Mouse (Mus musculus): ENCODE results near the gene Pam16.

The Pam16 gene

DNA sequence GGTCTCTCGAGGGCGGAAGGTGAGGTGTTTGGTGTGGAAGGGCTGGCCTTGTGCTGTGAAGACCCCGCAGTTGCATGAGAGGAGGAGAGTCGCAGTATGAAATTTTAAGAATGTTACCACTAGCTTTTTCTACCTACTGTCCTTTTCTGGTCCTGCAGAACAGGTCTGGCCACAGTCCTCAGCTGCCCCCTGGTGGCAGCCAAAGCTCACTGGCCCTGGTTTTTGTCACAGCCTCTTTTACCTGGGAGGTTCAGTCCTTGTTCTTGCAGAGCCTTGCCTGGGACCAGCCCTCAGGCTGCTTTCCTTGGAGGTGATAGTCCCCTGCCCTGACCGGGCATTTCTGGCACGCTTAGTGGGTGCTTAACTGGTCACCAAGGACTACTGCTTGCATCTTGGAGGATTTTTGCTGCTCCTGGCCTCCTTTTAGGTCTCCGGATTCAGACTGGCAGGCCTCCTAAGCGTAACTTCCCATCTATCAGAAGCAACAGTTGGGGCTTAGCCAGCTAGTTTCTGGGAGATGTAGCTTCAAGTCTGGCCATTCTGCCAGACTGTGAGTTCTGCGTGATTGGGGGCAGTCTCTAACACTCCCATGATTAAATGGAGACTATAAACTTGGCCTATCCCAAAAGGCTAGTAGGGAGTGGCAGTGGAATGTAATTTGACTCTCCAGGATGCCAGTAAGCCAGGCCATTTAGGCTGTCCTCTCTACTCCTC lies 16.8 kb downstream of the Pam16 start:
- DNase-seq, result peak; percentile 80 to 82

- no peak for DNase-seq
Observed at GRCm38 (mm10) chr16:4606431-4607084, 18.2 kb downstream of the Pam16 start.

DNA sequence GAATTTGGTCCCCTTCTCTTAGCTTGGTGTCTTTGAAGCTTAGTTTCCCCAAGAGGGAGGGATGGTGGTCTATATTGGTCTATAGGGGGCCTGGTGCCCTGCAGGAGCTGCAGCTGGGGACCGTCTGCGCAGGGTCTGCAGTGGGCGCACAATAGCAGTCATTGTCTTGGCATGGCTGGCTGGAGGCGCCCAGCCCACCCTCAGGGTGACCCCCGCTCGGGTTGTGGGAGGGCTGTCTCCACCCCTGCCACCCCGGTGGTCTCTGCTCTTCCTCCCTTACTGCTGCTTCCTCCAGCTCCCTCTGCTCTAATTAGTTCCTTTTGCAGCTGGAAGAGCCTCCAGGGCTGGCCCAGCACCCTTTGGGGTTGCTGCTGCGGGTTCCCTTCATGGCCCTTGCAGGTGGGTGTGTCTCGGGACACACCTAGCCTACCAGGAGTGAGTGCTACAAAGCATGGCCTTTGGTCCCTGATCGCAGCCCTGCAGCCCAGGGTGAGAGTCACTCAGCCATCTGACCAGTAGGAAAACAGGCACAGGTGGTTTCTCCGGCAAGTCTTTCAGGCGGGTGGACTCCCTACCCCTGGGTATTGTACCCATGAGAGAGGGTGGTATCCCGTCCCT lies 19.2 kb downstream of the Pam16 start:
- DNase-seq, result no peak

DNA sequence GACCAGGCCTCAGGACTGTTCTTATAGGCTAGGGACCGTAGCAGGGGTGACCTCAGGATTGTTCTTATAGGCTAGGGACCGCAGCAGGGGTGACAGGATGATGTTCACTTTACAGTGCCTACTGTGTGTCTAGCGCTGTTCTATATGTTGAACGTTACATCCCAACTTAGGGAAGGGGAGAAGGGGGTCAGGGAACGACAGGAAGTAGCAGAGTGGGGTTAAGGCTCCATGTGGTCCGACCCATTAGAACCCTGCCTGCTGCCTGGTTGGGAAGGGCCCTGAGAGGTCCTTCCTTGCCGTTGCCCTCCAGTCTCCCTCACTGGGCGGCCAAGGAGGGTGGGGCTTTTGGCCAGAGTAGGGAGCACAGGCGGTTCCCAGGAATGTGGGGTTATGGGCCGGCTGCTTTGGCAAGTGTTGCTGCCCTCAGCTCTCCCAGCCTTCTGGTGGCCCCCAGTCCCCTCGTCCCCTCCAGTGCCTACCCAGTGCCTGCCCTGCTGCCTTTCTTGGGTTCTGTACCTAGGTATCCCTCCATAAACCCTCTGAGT lies 20.4 kb downstream of the Pam16 start:
- DNase-seq, result no peak

DNA sequence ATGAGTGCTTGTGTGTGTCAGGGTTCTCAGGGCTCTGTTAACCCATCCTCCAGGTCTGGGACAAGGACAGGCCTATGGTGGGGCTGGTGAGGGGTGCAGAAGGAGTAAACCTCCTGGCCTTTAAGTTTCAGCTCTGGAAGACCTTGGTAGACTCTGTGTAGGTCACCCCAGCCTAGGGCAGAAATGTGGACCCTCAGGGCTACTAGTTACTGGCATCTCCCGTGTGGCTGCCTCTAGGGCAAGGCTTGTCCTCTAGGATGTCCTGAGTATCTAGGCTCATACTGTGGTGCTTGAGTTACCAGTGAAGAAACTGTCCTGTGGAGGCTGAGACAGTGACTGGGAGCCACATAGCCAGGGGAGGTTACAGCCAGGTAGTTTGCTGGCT lies 21.3 kb downstream of the Pam16 start:
- no peak for DNase-seq

GRCm38 (mm10) chr16:4602766-4603452 lies 21.9 kb downstream of the Pam16 start:
- DNase-seq, result no peak

- DNase-seq, result no peak
Observed at GRCm38 (mm10) chr16:4602189-4602588, 22.6 kb downstream of the Pam16 start.

- no peak for DNase-seq
Observed at GRCm38 (mm10) chr16:4600701-4601310, 24.0 kb downstream of the Pam16 start.

DNA sequence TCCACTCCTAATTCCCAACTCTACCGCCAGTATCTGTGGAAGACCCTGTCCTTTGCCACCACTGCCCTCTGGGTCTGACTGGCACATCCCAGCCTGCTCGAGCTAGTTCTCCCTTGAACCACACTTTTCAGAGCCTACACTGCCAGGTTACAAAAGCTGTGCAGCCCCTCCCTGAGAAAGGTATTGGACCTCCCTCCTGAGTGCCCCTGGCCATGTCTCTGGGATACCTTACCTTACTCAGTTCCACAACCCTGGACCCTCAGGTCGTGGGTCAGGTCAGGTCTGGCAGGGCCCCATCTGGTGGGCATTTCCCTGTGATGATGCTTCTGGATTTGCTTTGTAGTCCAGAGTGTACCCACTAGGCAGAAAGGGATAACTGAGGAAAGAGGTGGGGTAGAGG lies 25.2 kb downstream of the Pam16 start:
- no peak for DNase-seq

DNA sequence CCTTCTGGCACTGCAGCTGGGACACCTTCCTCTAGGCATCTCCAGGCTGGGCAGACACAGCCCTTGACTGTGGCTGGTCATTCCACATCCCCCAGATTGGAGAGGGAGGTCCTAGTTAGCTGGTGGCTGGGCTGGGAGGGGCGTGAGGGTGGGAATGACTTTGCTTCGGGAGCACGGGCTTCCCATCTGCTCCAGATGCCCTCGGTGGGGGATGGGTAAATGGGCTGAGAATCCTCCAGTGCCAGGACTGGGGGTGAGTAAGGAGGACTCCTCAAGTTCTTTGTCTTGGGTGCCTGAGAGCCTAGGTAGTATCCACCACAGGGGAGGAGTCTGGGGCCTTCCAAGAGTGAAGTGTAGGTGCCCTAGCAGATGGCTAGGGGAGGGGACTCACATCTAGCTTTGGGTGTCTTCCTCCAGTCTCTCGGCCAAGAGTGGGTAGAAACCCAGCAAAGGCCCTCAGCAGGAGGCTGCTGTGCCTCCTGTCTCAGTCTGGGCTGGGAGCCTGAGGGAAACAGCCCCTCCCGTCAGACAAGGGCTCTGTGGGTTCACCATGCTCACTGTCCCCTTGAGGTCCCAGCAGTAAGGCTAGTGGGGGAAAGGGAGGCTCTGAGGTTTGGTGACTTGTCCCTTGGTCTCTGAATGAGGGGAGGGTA lies 25.8 kb downstream of the Pam16 start:
- no peak for DNase-seq

DNA sequence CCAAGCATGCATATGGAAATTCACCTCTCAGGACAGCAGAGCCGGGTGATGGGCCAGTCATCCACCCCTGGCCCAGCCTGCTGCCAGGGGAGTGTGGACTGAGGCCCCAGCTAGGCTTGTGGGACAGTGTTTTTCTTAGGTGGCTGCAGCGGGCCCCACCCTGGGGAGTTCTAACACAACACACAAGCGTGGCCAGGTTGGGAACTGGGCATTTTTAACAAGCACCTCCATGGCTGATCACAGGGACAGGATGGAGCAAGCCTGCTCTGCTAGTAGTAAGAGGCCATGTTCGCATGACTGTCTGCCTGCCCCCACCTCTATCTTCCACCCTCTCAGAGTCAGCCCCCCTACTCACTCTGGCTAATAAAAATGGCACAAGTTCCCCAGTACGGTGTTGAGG lies 26.7 kb downstream of the Pam16 start:
- DNase-seq, result no peak

GRCm38 (mm10) chr16:4597296-4597695 lies 27.5 kb downstream of the Pam16 start:
- no peak for DNase-seq

DNA sequence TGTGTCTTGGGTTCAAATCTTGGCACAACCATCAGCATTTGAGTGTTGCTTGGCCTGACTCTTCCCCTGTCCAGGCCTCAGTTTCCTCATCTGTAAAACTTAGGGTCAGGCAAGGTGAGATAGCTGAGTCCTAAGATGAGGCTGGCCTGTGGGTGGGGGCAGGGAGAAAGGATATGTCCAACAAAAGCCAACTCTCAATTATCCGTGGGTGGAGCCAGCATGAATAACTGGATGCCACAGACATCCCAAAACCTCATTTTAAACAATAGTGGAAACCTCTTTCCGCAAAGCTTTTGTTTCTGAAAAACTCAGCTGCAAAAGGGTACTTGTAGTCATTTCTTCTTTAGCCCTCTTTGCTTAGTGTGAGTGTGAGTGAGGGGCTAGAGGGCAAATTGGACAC lies 28.0 kb downstream of the Pam16 start:
- DNase-seq, result no peak

- DNase-seq, result no peak
Observed at GRCm38 (mm10) chr16:4596141-4596728, 28.6 kb downstream of the Pam16 start.

GRCm38 (mm10) chr16:4595527-4595963 lies 29.2 kb downstream of the Pam16 start:
- DNase-seq, result peak in 1 of 2 experiments; percentile 27

DNA sequence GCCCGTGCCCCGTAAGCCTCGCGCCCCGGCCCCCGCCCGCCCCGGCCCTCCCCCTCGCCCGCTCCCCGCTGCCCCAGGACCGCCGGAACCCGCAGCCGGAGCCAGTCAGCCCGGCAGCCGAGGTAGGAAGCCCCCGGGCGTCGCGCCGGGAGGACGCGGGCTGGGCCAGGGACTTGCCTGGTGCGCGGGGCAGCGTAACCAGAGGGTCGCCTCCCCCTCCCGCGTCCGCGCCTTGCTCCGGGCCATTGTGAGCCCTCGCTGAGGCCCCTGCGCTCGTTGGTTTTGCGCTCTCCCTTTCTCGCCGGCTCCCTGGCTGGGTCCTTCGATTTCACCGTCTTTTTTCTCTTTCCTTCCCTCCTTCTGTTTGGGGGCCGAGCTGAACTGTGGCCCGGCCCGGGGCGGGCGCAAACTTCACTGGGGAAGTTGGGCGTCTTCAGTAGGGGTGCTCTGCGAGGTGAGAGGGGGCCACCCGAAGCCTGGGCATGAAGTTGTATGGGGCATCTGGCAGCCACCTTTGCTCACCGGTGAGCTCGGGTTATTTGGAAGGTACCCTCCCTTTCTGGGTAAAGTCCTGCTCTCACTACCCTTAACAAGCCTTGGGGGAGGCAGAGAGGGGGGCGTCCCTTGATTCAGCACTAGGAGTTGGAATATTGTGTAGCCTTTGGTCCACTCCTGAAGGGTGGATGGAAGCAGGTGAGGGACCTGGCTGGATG lies 29.8 kb downstream of the Pam16 start:
- DNase-seq, result peak in 1 of 2 experiments; percentile 49

GRCm38 (mm10) chr16:4593971-4594813 lies 30.6 kb downstream of the Pam16 start, which contains the start of gene Glis2:
Glis2 (plus strand) TSS chr16:4594713.
- peak; percentile 34 to 49 for DNase-seq

- peak; percentile 41 to 42 for DNase-seq
Observed at GRCm38 (mm10) chr16:4592909-4593875, 31.6 kb downstream of the Pam16 start.

DNA sequence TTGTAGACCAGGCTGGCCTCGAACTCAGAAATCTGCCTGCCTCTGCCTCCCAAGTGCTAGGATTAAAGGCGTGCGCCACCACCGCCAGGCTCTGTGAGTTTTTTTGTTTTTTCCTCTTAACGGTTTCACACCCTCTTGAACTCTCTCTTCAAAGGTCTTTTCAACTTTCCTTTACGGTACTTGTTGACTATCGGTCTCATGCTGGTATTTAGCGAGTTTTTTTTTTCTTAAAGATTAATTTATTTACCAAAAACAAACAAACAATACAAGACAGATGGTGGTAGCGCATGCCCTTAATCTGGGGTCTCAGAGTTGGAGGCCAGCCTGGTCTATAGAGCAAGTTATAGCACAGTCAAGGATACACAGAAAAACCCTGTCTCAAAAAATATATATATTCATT lies 34.6 kb downstream of the Pam16 start:
- no peak for DNase-seq

All from thymus, postnatal 36 days (tissue).